Mouse (Mus musculus) liver, adult 2 months (tissue): ENCODE data around the gene Msrb1. TPM values are rescaled to one million over a fixed set of nuclear protein-coding genes. Genes with fewer than 3 reads are reported as not detected.

Experiments
- DNase-seq: peaks from one replicate; pipeline ENCODE4 v3.0.0-alpha.2; 2011; ENCODE audit warnings: low read depth, low spot score; ENCODE audit errors: extremely low read depth
- H3K27ac ChIP-seq: fragments of 200-500 bp; replicated peaks from 2 replicates; pipeline ENCODE4 v1.5.1; 2012; ENCODE audit warnings: low read depth, mild to moderate bottlenecking, control low read depth, inconsistent platforms, low read length; ENCODE audit not compliant: insufficient read depth
- H3K27me3 ChIP-seq: fragments of 200-500 bp; 2 replicates; pipeline ENCODE4 v1.6.1; 2012; ENCODE audit warnings: mild to moderate bottlenecking, moderate library complexity, low read length, inconsistent platforms; ENCODE audit not compliant: control insufficient read depth, insufficient read depth
- H3K36me3 ChIP-seq: fragments of 200-500 bp; 2 replicates; pipeline ENCODE4 v1.6.1; 2012; ENCODE audit warnings: low read length, inconsistent platforms; ENCODE audit not compliant: control insufficient read depth, insufficient read depth
- H3K4me1 ChIP-seq: fragments of 200-500 bp; 2 replicates; pipeline ENCODE4 v1.6.1; 2011; ENCODE audit warnings: low read length; ENCODE audit not compliant: control insufficient read depth, insufficient read depth
- H3K4me3 ChIP-seq: fragments of 200-500 bp; 2 replicates; pipeline ENCODE4 v1.5.1; 2011; ENCODE audit warnings: low read depth, mild to moderate bottlenecking, control low read depth, low read length, moderate library complexity; ENCODE audit not compliant: insufficient read depth
- H3K79me2 ChIP-seq: fragments of 200-500 bp; 2 replicates; pipeline ENCODE4 v1.6.1; 2012; ENCODE audit warnings: inconsistent platforms, mild to moderate bottlenecking, low read length, moderate library complexity; ENCODE audit not compliant: control insufficient read depth, insufficient read depth
- H3K9ac ChIP-seq: fragments of 200-500 bp; 2 replicates; pipeline ENCODE4 v1.6.1; 2012; ENCODE audit warnings: low read depth, mild to moderate bottlenecking, control low read depth, inconsistent platforms, low read length
- CTCF ChIP-seq: fragments of 200-500 bp; IDR thresholded peaks from 2 replicates; pipeline ENCODE4 v1.5.1; 2011; ENCODE audit warnings: low read depth, low read length, control low read depth
- POLR2A ChIP-seq: fragments of 200-500 bp; IDR thresholded peaks from 2 replicates; pipeline ENCODE4 v1.6.1; 2011; ENCODE audit warnings: low read length, control low read depth; ENCODE audit not compliant: insufficient read depth; ENCODE audit errors: extremely low read depth
- WGBS: fragments of 180-500 bp; shearing (Covaris S2); methylation state at CpG from one replicate; pipeline ENCODE4 v1.1.7; 2018; 5-methylcytosine and 5-hydroxymethylcytosine counted together
- polyA plus RNA-seq: library from polyadenylated mRNA; depleted of rRNA; stranded (reverse); fragments of >200 nt; gene quantifications from 2 replicates; pipeline ENCODE4 v1.2.3, GENCODE M21; 2012
- total RNA-seq: library from RNA; depleted of rRNA; stranded (reverse); fragments of >200 nt; gene quantifications from 2 replicates; pipeline ENCODE4 v1.2.3, GENCODE M21; 2014

Msrb1 gene
- total and polyA plus RNA-seq, 2 experiments, result 184 to 506 TPM

DNA sequence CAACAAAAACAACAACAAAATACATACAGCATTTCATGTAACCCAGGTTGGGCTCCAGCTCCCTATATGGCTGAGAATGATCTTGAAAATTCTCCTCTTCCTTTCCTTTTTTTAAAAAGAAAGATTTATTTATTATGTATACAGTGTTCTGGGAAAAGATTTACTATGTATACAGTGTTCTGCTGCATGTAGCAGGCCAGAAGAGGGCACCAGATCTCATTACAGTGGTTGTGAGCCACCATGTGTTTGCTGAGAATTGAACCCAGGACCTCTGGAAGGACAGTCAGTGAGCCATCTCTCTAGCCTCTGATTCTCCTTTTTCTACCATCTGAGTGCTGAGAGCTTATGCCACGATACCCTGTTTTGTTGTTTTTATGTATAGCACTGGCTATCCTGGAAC, 1.9 kb upstream of the Msrb1 start:
- no peak for DNase-seq
- Histone ChIP-seq H3K4me3 (no peak overlapping the region), H3K36me3 (peaks cover 1% of the 10 kb centered on the region; the same call in 1 of the 2 replicates), H3K27ac (no peak overlapping the region), H3K27me3 (no peaks in the 10 kb centered on the region), H3K4me1 (peaks cover 9% of the 10 kb centered on the region), H3K79me2 (no peaks in the 10 kb centered on the region; the same call in 1 of the 2 replicates), H3K9ac (no peak overlapping the region)
- WGBS, result 88% methylated on average over 1 of the region's 1 CpGs
- TF ChIP-seq CTCF (no peak), POLR2A (no peak)

DNA sequence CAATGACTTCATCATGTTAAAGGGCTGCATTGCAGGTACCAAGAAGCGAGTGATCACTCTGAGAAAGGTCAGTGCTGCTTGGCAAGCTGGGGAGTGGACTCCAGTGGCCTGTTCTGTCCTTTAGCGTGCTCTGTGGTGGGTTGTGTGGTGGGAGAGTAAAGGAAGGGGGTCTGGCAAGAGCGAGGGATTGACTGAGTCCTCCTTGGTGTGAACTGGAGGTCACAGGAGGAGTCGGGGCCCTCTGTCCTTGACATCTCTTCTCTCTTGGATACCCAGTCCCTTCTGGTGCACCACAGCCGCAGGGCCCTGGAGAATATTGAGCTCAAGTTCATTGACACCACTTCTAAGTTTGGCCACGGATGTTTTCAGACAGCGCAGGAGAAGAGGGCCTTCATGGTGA, 996 bp upstream of the Msrb1 start:
- Histone ChIP-seq H3K4me3 (no peak overlapping the region), H3K36me3 (peaks cover 6% of the 10 kb centered on the region; the same call in 1 of the 2 replicates), H3K27me3 (no peaks in the 10 kb centered on the region), H3K27ac (no peak overlapping the region; the same call in 1 of the 2 replicates), H3K79me2 (no peaks in the 10 kb centered on the region; the same call in 1 of the 2 replicates), H3K9ac (no peak overlapping the region), H3K4me1 (peaks cover 14% of the 10 kb centered on the region)
- WGBS, result 83% methylated on average over 7 of the region's 7 CpGs
- TF ChIP-seq POLR2A, result no peak
- no peak for TF ChIP-seq CTCF
- no peak for DNase-seq

DNA sequence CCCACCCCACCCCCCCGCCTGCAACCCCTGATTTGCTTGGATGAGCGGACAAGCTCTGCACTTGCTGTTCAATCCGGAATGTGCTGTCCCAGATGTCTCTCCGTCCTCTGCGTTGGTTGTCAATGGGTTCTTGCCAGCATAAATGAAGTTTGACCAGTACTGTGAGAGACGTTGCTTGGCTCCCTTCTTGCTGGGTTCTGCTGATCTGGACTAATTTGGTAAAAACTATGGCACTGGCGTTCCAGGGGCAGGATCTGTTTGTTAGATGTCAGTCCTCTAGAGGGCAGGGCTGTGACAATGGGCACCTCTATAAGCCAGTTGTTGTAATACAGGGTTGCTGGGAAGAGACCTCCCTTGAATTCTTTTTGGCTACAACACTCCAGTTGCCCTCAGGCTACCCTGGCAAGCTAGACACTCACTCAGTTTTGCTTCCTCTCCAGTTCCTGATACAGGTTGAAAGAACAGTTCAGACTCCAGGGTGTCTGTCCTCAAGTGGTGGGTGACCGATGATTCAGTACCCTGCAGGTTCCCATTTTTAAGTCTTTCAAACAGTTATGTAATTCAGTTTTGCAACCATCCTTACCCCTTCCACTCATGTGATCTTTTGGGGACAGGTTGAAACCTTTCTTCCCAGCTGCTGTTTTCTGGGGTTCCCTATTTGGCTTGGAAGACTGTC, 831 bp downstream of the Msrb1 start:
- Histone ChIP-seq H3K4me1 (peaks cover 25% of the 10 kb centered on the region), H3K4me3 (peak overlapping the region; percentile 91), H3K27me3 (no peaks in the 10 kb centered on the region), H3K79me2 (no peaks in the 10 kb centered on the region; the same call in 1 of the 2 replicates), H3K27ac (peak overlapping the region; percentile 99), H3K9ac (peak overlapping the region; percentile 93), H3K36me3 (peaks cover 13% of the 10 kb centered on the region; the same call in 1 of the 2 replicates)
- 4% methylated on average over 8 of the region's 8 CpGs for WGBS
- TF ChIP-seq POLR2A (0 out of 2 replicates have a peak, but pooled peaks have one; percentile 6), CTCF (no peak)
- DNase-seq, result peak; percentile 91

DNA sequence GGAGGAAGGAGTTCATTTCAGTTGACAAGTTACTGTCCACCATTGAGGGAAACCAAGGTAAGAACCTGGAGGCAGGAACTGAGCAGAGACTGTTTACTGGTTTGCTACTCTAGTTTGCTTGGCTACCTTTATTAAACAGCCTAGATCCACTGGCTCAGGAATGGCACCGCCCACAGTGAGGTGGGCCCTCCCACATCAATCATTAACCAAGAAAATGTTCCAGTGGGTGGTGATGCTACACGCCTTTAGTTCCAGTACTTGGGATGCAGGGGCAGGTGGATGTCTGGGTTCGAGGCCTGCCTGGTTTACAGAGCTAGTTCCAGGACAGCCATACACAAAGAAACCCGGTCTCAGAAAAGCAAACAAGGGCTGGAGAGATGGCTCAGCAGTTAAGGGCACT, 1.8 kb downstream of the Msrb1 start:
- Histone ChIP-seq H3K4me3 (peak overlapping the region; percentile 91), H3K9ac (peak overlapping the region; percentile 93; the same call in 1 of the 2 replicates), H3K36me3 (peaks cover 14% of the 10 kb centered on the region; the same call in 1 of the 2 replicates), H3K27me3 (no peaks in the 10 kb centered on the region), H3K27ac (peak overlapping the region; percentile 99), H3K4me1 (peaks cover 31% of the 10 kb centered on the region), H3K79me2 (no peaks in the 10 kb centered on the region; the same call in 1 of the 2 replicates)
- peak; percentile 92 for DNase-seq
- 38% methylated on average over 4 of the region's 4 CpGs for WGBS
- 0 out of 2 replicates have a peak, but pooled peaks have one; percentile 30 for TF ChIP-seq POLR2A
- no peak for TF ChIP-seq CTCF

DNA sequence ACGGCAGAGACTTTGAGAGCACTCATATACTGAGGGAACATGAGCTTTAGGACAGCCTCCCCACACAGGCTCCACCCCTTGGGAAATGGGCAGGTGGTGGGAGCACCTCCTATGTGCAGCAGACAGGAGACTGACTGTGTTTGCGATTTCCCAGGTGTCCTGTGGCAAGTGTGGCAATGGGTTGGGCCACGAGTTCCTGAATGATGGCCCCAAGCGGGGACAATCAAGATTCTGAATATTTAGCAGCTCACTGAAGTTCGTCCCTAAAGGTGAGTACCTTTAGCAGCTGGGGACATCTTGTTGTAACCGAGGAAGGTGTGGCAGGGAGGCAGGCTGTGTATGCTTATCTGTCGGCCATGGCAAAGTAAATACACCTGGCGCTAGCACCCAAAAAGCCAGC, 3.5 kb downstream of the Msrb1 start:
- peak; percentile 60 for DNase-seq
- H3K36me3 ChIP-seq, result peaks cover 15% of the 10 kb centered on the region; the same call in 1 of the 2 replicates
- TF ChIP-seq CTCF (no peak), POLR2A (no peak)
- no peaks in the 10 kb centered on the region; the same call in 1 of the 2 replicates for H3K79me2 ChIP-seq
- 28% methylated on average over 8 of the region's 8 CpGs for WGBS
- no peaks in the 10 kb centered on the region for H3K27me3 ChIP-seq
- no peak overlapping the region for H3K4me3 ChIP-seq
- peak overlapping the region; percentile 12; the same call in 1 of the 2 replicates for H3K9ac ChIP-seq
- peaks cover 38% of the 10 kb centered on the region for H3K4me1 ChIP-seq
- peak overlapping the region; percentile 35 for H3K27ac ChIP-seq
